Mouse (Mus musculus): Measurements from ENCODE around the gene Gk. TPM values are rescaled to one million over a fixed set of nuclear protein-coding genes. Genes with fewer than 3 reads are reported as not detected.

Gene Gk
- polyA plus RNA-seq, 1 experiment from 2014 or later, result 21.1 TPM

DNA sequence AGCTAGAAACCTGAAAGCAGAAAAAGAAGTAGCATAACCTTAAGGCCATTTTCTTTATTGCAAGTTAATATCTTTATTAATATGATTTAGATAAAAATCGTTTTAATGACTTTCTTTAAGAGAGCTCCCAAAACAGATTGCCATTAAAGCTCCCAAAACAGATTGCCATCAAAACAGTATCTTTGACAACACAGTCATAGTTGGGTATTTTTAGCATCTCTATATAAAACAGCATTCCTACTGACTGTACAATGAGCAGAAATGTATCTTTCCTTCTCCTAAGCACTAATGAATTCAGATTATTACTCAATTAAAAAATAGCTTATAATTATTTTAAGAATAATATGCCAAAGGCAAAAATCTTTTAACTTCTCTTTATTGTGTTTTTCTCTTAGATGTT lies 94.5 kb downstream of the Gk start:
- Histone ChIP-seq H3K27me3 (ENCODE audit: control insufficient read depth, insufficient read depth, low read length) (no peaks in the 10 kb centered on the region), H3K4me1 (ENCODE audit: control insufficient read depth, insufficient read depth, low read length) (no peaks in the 10 kb centered on the region), H3K36me3 (ENCODE audit: control insufficient read depth, insufficient read depth, low read length) (no peaks in the 10 kb centered on the region), H3K27ac (ENCODE audit: low read length) (no peak overlapping the region), H3K9me3 (replicated peaks; ENCODE audit: control insufficient read depth, low read length) (no peaks in the 10 kb centered on the region), H3K4me3 (replicated peaks; ENCODE audit: low read length) (no peak overlapping the region), H3K4me2 (ENCODE audit: low read depth, low read length) (no peak overlapping the region), H3K9ac (ENCODE audit: low read length) (no peak overlapping the region)
- no peak for ATAC-seq (ENCODE audit: insufficient read depth, low FRiP score)
- WGBS, result 49% methylated on average over 1 of the region's 1 CpGs

DNA sequence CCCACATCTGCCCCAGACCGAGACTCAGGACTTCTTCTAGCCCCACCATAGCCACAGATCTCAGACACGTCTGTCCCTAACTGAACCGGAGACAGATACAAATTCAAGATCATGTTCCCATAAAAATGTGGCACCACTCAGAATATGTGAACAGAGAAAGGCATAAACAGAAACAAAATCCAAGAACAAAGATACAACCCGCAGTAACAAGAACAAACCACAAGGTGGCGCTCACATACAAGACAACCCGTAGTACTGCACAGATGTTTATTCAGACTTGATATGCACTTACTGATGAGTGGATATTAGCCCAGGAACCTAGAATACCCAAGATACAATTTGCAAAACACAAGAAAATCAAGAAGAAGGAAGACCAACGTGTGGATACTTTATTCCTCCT lies 99.8 kb downstream of the Gk start:
- no peaks in the 10 kb centered on the region for H3K9me3 ChIP-seq (replicated peaks; ENCODE audit: control insufficient read depth, low read length)
- 19% methylated on average over 7 of the region's 7 CpGs for WGBS
- no peak overlapping the region for H3K9ac ChIP-seq (ENCODE audit: low read length)
- no peak overlapping the region for H3K27ac ChIP-seq (ENCODE audit: low read length)
- H3K4me2 ChIP-seq (ENCODE audit: low read depth, low read length), result no peak overlapping the region
- no peaks in the 10 kb centered on the region for H3K27me3 ChIP-seq (ENCODE audit: control insufficient read depth, insufficient read depth, low read length)
- H3K4me1 ChIP-seq (ENCODE audit: control insufficient read depth, insufficient read depth, low read length), result no peaks in the 10 kb centered on the region
- no peak for ATAC-seq (ENCODE audit: insufficient read depth, low FRiP score)
- no peak overlapping the region for H3K4me3 ChIP-seq (replicated peaks; ENCODE audit: low read length)
- H3K36me3 ChIP-seq (ENCODE audit: control insufficient read depth, insufficient read depth, low read length), result no peaks in the 10 kb centered on the region

Other genes starting within 250 kb of the Gk start
- 3.8 and 4.3 TPM in 2 replicates for gene Tab3, start 202.8 kb downstream of the Gk start, polyA plus RNA-seq (2015; fragmentation: Nextera tagmentation; extraction: Ambion mirVana)
- gene 5430427O19Rik, start 93.5 kb upstream of the Gk start, polyA plus RNA-seq (2015; fragmentation: Nextera tagmentation; extraction: Ambion mirVana), result 0.17 and 0.18 TPM in 2 replicates

All from stomach, embryonic 16.5 days (tissue).